Mouse (Mus musculus): Measurements from ENCODE around the gene Sema5b.

Gene Sema5b

DNA sequence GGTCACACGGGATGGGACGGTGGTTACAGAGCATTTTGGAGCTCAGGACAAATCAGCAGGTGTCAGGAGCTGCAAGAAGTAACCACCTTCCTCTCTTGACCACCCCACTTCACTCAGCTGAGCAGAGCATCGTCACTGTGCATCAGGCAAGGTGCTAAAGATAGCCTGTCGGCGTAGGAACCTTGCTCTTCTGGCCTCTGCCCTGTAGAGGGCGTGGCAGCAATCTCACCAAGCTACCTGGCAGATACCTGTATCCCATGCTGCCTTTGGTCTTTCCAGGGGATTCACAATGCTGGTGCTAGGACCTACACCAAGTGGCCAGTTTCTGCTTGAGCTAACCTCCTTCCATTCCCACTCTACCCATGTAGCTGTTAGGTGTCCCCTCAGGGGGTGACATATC is 55.3 kb downstream of the Sema5b start:
- no peak for DNase-seq

GRCm38 (mm10) chr16:35596661-35597350 is 55.9 kb downstream of the Sema5b start:
- no peak for DNase-seq

GRCm38 (mm10) chr16:35597991-35598390 is 57.0 kb downstream of the Sema5b start:
- no peak for DNase-seq

- no peak for DNase-seq
Observed at GRCm38 (mm10) chr16:35598802-35599201, 57.9 kb downstream of the Sema5b start.

DNA sequence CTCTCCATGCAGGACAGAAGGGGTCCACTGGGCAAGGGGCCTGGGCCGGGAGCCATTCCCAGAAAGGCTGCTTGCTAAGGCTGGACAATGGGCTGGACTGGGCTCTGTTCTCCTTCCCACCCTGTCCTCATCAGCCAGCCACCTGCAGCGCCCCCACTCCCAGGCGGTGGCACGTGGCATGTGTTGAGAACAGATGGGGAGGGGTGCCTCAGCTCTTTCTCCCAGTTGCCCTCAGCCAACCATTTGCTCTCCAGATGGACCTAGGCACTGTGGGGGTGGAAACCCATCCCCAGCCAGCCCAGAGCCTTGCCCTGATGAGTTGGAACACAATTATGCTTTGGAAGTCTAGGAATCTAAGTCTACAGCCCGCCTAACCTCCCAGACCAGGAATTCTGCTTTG is 59.3 kb downstream of the Sema5b start:
- DNase-seq: no peak

- no peak for DNase-seq
Observed at GRCm38 (mm10) chr16:35601426-35601825, 60.5 kb downstream of the Sema5b start.

GRCm38 (mm10) chr16:35602529-35602928 is 61.6 kb downstream of the Sema5b start:
- no peak for DNase-seq

- DNase-seq: peak in 1 of 2 experiments; percentile 20
Observed at GRCm38 (mm10) chr16:35603729-35604522, 63.0 kb downstream of the Sema5b start.

DNA sequence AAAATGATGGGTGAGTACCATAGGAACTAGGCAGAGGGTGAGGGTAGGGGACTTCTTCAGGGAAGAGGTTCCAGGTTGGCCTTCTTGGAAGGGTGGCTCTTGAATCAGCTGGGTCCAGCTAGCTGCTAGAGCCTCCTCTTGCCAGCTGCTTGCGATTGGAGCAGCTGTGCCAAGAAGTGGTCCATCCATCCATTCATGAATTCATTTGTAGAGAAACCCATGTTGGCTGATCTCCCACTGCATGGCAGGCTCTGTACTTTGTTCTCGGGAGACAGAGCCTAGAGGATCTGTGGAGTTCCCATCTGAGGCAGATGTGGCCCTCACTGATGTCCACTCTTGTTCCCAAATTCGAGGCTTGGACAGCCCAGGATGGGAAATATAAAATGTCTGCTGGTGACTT is 66.3 kb downstream of the Sema5b start:
- DNase-seq: no peak

- DNase-seq: no peak
Observed at GRCm38 (mm10) chr16:35608244-35608643, 67.3 kb downstream of the Sema5b start.

GRCm38 (mm10) chr16:35609561-35609960 is 68.6 kb downstream of the Sema5b start:
- DNase-seq: no peak

DNA sequence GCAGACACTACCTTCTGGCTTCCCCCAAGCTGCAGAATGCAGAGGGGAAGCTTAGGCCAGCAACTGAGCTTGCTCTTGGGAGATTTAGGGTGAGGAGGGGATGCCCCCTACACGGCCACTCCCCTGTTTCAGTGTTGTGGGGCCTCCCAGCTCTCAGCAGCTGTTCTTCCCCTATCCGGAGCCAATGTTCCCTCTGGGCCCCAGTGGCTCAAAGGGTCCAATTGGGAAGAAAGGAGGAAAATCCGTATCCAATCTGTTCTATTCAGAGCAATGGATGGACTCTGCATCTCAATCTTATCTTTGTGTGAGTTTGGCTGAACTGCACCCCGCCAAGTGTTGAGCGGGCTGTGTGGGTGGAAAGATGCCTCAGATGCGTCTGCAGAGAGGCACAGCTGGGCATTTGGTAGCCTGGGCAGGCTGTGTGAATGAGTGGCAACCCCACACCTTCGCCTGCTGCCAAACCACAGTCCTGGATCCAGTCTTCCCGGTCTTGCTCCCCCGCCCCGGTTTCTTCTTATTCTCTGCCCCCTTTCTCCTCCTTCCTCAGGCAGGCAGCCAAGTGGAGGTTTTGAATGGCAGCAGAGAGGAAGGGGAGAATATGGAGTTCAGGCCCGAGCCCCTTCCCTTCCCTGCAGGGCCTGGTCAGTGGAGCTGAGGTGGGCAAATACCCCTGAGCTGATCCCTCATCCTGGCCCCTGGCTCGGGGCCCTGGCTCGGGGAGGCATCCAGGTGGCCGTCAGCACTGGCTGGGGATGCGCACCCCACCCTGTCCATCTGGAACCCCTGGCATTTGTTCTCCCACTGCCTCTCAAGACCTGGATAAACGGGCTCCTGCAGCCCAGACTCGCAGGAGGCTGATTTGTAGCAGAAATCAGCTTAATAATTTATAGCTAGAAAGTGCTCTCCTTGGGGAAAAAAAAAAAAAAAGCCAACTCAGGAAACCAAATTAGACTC is 73.2 kb downstream of the Sema5b start:
- DNase-seq: no peak

DNA sequence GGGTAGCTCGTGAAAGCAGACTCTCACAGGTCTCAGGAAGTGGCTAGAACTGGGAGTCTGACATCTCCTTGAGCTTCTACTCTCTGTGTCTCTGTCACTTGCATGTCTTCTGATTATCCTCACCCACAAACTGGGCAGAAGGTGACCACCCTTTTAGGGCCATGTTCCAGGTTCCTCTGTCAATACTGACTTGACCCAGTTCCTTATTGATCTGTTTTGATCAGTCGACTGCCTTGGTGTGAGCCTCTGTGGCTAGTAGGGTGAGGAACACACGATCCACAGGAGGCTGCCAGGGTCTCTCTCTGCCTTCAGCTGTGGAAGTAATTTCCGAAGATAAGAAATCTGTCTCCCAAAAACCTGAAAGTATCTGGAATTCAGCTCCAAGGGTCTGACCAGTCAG is 76.8 kb downstream of the Sema5b start:
- DNase-seq: no peak

GRCm38 (mm10) chr16:35623026-35623425 is 82.1 kb downstream of the Sema5b start:
- no peak for DNase-seq

DNA sequence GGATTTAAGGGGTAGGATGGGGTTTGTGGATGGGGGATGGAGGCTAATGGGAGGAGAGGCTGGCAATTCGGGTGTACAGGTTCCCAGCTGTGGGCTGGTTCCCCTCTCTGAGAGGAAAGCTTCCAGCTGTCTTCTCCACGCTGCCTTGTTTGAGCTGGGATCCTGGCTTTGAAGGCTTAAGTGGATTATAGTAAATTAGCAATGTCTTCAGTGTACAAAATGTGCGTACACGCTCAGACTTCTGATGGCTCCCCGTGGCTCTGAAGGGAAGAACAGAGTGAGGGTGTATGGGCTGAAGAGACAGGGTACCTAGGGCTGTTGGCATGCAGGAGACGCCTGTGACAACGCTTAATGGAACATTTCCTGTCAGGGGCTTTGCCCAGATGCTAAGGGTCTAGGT is 83.0 kb downstream of the Sema5b start:
- no peak for DNase-seq

GRCm38 (mm10) chr16:35624877-35625276 is 83.9 kb downstream of the Sema5b start:
- DNase-seq: no peak

GRCm38 (mm10) chr16:35625286-35626020 is 84.5 kb downstream of the Sema5b start:
- DNase-seq: no peak

GRCm38 (mm10) chr16:35627992-35628607 is 87.2 kb downstream of the Sema5b start:
- peak; percentile 75 to 91 for DNase-seq

DNA sequence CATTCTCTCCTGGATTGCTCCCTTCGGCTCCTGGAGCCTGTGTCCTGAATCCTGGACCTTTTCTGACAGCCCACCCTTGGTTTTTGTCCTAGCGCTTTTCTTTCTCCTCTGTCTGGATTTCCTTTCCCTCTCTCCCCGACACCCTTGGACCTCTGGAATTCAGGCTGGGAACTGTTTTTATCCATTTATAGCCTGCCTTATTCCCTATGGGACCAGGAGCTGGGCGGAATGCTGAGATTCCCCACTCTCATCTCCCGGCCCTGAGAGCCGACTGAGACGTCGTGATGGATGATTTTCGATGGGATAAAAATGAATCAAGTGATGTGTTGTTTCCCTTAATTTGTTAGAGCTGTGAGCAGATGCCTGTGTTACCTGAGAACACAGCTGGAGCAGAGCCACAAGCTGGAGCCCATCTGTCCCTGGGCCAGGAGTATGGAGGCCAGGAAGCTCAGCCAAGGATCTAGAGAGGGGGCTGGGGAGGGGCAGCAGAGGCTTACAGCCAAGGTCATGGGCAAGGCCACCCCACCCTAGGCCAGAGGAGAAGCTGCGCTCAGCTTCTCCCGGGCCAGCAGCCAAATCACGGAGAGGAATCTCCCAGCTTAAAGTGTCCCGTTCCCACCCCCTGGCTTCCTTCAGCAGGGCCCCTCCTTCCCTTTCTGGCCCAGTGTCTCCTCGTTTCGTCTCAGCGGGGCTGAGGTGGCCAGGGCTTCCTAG is 89.7 kb downstream of the Sema5b start:
- DNase-seq: peak; percentile 71 to 82

- DNase-seq: no peak
Observed at GRCm38 (mm10) chr16:35633058-35633457, 92.1 kb downstream of the Sema5b start.

DNA sequence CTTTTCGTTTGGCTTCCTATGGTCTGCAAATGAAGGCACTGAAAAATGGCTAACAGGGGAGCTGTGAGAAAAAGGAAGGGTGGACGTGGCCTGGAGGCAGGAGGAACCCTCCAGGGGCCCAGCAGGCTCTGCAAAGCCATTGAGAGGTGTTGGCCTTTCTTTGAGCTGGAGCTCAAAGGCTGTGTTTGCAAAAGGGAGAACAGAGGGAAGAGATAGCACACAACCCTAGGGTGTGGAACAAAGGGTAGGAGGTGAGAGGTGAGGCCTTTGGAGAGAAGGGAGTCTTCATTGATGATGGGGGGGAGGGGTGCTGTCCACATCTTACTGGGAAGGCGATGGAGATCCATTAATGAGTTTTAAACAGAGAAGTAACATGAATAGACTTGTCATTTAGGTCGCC is 94.0 kb downstream of the Sema5b start:
- no peak for DNase-seq

Measured in kidney, postnatal 25 days (tissue).